Mouse (Mus musculus): ENCODE data around the gene Fbxl13.
"Not testable (repeated sequence)": the region's sequence is repeated elsewhere in the genome, so short reads cannot be mapped to it uniquely, and the experiment has no call there.

The Fbxl13 gene

GRCm38 (mm10) chr5:21658038-21658437, 12.6 kb upstream of the Fbxl13 start:
- no peak for DNase-seq (ENCODE audit: low read depth, low spot score)

- no peak for DNase-seq (ENCODE audit: low read depth, low spot score)
Measured at GRCm38 (mm10) chr5:21656912-21657311, 11.5 kb upstream of the Fbxl13 start.

- peak; percentile 60 for DNase-seq (ENCODE audit: low read depth, low spot score)
Measured at GRCm38 (mm10) chr5:21651885-21652612, 6.6 kb upstream of the Fbxl13 start.

DNA sequence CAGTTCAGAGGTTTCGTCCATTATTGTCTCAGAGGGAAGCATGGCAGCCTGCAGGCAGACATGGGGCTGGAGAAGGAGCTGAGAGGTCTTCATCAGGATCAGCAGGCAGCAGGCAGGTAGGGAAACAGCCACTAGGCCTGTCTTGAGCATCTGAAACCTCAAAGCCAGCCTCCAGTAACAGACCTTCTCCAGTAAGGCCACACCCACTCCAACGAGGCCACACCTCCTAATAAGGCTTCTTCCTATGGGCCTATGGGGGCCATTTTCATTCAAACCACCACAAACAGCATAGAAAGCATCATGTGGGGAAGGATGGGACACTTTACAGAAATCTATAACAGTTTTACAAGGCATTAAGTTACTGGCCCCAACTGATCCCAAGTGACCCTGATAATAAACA, 5.3 kb upstream of the Fbxl13 start:
- DNase-seq (ENCODE audit: low read depth, low spot score), result peak; percentile 65

DNA sequence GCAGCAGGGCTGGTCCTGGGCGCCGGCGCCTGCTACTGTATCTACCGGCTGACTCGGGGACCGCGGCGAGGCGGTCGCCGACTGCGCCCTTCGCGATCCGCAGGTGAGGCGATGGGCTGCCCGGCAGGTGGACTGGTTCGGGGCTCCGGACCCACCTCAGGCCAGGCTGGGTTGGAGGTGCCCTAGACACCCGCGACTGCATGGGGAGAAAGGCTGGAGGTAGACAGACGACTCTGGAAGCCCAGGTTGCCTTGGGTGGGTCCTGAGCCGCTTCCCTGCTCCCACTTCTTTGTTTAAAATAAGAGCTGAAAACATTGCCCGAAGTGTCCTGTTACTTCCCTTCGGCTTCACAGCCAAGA, 678 bp upstream of the Fbxl13 start:
- no peak for DNase-seq (ENCODE audit: low read depth, low spot score)

GRCm38 (mm10) chr5:21644891-21645438, 469 bp downstream of the Fbxl13 start:
- no peak for DNase-seq (ENCODE audit: low read depth, low spot score)

DNA sequence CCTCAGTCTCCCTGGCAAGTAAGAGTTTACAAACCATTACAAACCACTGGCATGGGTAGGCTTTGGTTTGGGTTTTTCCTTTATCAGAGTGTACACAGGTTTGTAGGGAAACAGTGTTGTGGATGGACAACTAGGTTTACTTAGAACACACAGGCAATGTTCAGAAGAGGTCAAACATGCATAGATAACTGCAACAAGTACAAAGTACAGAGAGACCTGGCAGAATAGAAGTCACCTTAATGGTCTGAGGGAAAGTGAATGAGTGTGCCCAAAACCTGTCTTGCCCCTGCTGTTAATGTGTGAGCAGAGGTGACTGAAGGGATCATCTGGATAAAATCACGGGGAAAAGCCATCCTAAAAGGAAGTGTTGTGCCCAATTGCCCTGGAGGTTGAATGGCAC, 1.8 kb downstream of the Fbxl13 start:
- DNase-seq (ENCODE audit: low read depth, low spot score), result no peak

GRCm38 (mm10) chr5:21640961-21641360, 4.5 kb downstream of the Fbxl13 start:
- DNase-seq (ENCODE audit: low read depth, low spot score), result peak; percentile 25

DNA sequence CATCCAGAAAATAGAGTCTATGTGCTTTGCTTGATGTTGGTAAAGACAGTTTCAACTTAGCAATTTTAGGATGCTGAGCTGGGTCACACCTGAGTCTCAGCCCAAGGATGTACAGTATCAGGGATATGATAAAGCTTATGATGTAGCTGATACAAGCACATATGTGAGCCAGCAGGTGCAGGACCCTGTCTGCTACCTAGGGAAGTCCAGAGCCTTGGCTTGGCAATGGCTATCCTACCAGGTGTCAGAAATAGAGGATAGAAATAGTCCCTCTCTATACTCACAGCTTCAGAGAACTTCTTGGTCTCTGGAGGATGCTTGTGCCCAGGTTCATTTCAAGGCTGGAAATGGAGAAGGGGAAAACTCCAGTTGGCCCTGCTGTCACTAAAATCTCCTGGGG, 19.5 kb downstream of the Fbxl13 start:
- no peak for DNase-seq (ENCODE audit: low read depth, low spot score)

DNA sequence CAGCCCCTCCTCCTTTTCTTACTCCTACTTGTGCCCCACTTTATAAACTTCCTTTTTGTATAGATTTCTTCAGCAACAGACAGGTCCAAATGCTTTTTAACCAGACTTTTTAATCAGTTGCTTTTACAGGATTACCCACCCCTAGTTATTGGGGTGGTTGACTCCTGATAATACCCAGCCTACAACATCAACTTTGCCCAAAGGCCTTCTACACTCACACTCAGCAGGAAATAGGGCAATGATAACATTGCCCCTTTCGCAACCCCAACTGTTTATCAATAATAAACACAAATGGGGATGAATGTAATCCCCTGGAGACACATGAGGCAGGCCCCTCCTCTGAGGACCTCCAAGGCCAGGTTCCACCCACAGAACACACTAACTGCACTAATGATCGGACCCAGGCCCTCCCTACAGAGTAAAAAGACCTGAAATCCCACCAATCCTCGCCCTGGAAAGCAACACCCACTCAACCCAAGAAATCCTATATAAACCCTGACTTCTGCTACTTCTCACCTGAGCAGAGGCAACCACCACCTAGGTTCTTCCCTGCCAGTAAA, 28.9 kb downstream of the Fbxl13 start:
- DNase-seq (ENCODE audit: low read depth, low spot score), result no peak

DNA sequence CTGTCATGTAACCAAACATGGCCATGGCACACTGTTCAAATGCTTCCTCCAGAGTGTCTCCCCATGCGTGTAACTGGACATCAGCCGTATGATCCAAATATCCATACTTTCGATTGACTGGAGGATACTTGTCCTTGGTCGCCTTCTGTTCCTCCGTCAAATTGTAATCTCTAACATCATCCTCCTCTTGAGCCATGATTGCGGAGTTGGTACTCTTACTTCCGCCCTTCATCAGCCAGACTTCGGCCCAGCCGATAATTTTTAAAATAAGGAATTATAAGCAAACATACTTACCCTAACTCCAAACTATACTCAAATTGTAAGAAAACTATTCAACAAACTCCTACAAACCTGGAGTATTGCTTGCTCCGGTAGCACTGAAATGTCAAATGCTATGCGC, 31.1 kb downstream of the Fbxl13 start:
- not testable (repeated sequence) for DNase-seq (ENCODE audit: low read depth, low spot score)

GRCm38 (mm10) chr5:21610996-21611395, 34.4 kb downstream of the Fbxl13 start:
- DNase-seq (ENCODE audit: low read depth, low spot score), result no peak

GRCm38 (mm10) chr5:21608311-21609304, 36.8 kb downstream of the Fbxl13 start:
- no peak for DNase-seq (ENCODE audit: low read depth, low spot score)

DNA sequence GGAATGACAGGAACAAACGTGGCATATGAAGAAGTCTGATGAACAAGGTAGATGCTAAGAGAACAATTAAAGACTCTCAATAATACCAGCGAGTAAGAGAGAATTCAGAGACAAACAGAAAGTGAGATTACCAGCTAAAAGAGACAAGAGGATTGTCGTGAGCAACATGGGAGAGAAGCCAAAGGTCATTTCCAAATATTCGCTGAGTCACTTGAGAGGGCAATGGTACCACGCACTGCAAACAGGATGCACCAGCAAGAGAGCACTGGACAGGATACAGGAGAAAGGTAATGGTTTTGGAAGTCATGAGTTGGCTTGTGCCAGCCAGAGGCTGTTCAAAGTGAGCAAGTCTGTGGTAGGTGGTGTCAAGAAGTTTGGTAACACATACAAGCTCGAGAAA, 39.5 kb downstream of the Fbxl13 start:
- DNase-seq (ENCODE audit: low read depth, low spot score), result no peak

- no peak for DNase-seq (ENCODE audit: low read depth, low spot score)
Measured at GRCm38 (mm10) chr5:21599961-21600360, 45.5 kb downstream of the Fbxl13 start.

GRCm38 (mm10) chr5:21599536-21599935, 45.9 kb downstream of the Fbxl13 start:
- not testable (repeated sequence) for DNase-seq (ENCODE audit: low read depth, low spot score)

GRCm38 (mm10) chr5:21593201-21593709, 52.2 kb downstream of the Fbxl13 start:
- no peak for DNase-seq (ENCODE audit: low read depth, low spot score)

- no peak for DNase-seq (ENCODE audit: low read depth, low spot score)
Measured at GRCm38 (mm10) chr5:21592106-21592505, 53.3 kb downstream of the Fbxl13 start.

GRCm38 (mm10) chr5:21588220-21588619, 57.2 kb downstream of the Fbxl13 start:
- DNase-seq (ENCODE audit: low read depth, low spot score), result no peak

GRCm38 (mm10) chr5:21587683-21588082, 57.8 kb downstream of the Fbxl13 start:
- DNase-seq (ENCODE audit: low read depth, low spot score), result peak; percentile 80

GRCm38 (mm10) chr5:21586763-21587162, 58.7 kb downstream of the Fbxl13 start:
- peak; percentile 59 for DNase-seq (ENCODE audit: low read depth, low spot score)

- DNase-seq (ENCODE audit: low read depth, low spot score), result no peak
Measured at GRCm38 (mm10) chr5:21578136-21578535, 67.3 kb downstream of the Fbxl13 start.
